Mouse (Mus musculus): ENCODE results near the gene Eomes. TPM values are rescaled to one million over a fixed set of nuclear protein-coding genes. Genes with fewer than 3 reads are reported as not detected.

The Eomes gene
- polyA plus RNA-seq, 1 experiment: 0.96 TPM

- Histone ChIP-seq H3K4me1 (ENCODE audit: control insufficient read depth, insufficient read depth, low read length) (peaks cover 7% of the 10 kb centered on the region), H3K4me3 (replicated peaks; ENCODE audit: extremely low read depth, low read depth, low read length) (no peak overlapping the region)
- 4% methylated on average over 32 of the region's 32 CpGs for WGBS
- TF ChIP-seq POLR2A (IDR thresholded peaks at IDR 0.05; ENCODE audit: borderline replicate concordance, extremely low read depth, low read depth, low read length): no peak
- no peak for TF ChIP-seq CTCF (IDR thresholded peaks at IDR 0.05; ENCODE audit: insufficient read depth, low read length)
- DNase-seq: no peak
Measured at GRCm38 (mm10) chr9:118486361-118487095, 8.5 kb downstream of the Eomes start.

GRCm38 (mm10) chr9:118487096-118487395 is 9.0 kb downstream of the Eomes start:
- DNase-seq: no peak
- H3K4me3 ChIP-seq (replicated peaks; ENCODE audit: extremely low read depth, low read depth, low read length): no peak overlapping the region
- peaks cover 7% of the 10 kb centered on the region for H3K4me1 ChIP-seq (ENCODE audit: control insufficient read depth, insufficient read depth, low read length)
- TF ChIP-seq POLR2A (IDR thresholded peaks at IDR 0.05; ENCODE audit: borderline replicate concordance, extremely low read depth, low read depth, low read length) (no peak), CTCF (IDR thresholded peaks at IDR 0.05; ENCODE audit: insufficient read depth, low read length) (no peak)
- 5% methylated on average over 9 of the region's 9 CpGs for WGBS

- no peak for DNase-seq
- H3K4me3 ChIP-seq (replicated peaks; ENCODE audit: extremely low read depth, low read depth, low read length): no peak overlapping the region
- WGBS: 3% methylated on average over 22 of the region's 22 CpGs
- peaks cover 7% of the 10 kb centered on the region for H3K4me1 ChIP-seq (ENCODE audit: control insufficient read depth, insufficient read depth, low read length)
- no peak for TF ChIP-seq CTCF (IDR thresholded peaks at IDR 0.05; ENCODE audit: insufficient read depth, low read length)
- no peak for TF ChIP-seq POLR2A (IDR thresholded peaks at IDR 0.05; ENCODE audit: borderline replicate concordance, extremely low read depth, low read depth, low read length)
Measured at GRCm38 (mm10) chr9:118487636-118488035, 9.6 kb downstream of the Eomes start.

- TF ChIP-seq CTCF (IDR thresholded peaks at IDR 0.05; ENCODE audit: insufficient read depth, low read length) (peak; percentile 36), POLR2A (IDR thresholded peaks at IDR 0.05; ENCODE audit: borderline replicate concordance, extremely low read depth, low read depth, low read length) (no peak)
- 1% methylated on average over 28 of the region's 28 CpGs for whole genome bisulfite sequencing
- H3K4me3 ChIP-seq (replicated peaks; ENCODE audit: extremely low read depth, low read depth, low read length): peak overlapping the region; percentile 49
- DNase-seq: peak; percentile 52
- peaks cover 7% of the 10 kb centered on the region for H3K4me1 ChIP-seq (ENCODE audit: control insufficient read depth, insufficient read depth, low read length)
Measured at GRCm38 (mm10) chr9:118488138-118488895, 10.3 kb downstream of the Eomes start.

- TF ChIP-seq POLR2A (IDR thresholded peaks at IDR 0.05; ENCODE audit: borderline replicate concordance, extremely low read depth, low read depth, low read length) (no peak), CTCF (IDR thresholded peaks at IDR 0.05; ENCODE audit: insufficient read depth, low read length) (no peak)
- 2% methylated on average over 20 of the region's 20 CpGs for WGBS
- H3K4me1 ChIP-seq (ENCODE audit: control insufficient read depth, insufficient read depth, low read length): peaks cover 7% of the 10 kb centered on the region
- no peak for DNase-seq
- peak overlapping the region; percentile 2 for H3K4me3 ChIP-seq (replicated peaks; ENCODE audit: extremely low read depth, low read depth, low read length)
Measured at GRCm38 (mm10) chr9:118488896-118489578, 11.0 kb downstream of the Eomes start.

- H3K4me1 ChIP-seq (ENCODE audit: control insufficient read depth, insufficient read depth, low read length): peaks cover 7% of the 10 kb centered on the region
- no peak overlapping the region for H3K4me3 ChIP-seq (replicated peaks; ENCODE audit: extremely low read depth, low read depth, low read length)
- TF ChIP-seq POLR2A (IDR thresholded peaks at IDR 0.05; ENCODE audit: borderline replicate concordance, extremely low read depth, low read depth, low read length) (no peak), CTCF (IDR thresholded peaks at IDR 0.05; ENCODE audit: insufficient read depth, low read length) (peak; percentile 78)
- under 1% methylated on average over 16 of the region's 16 CpGs for WGBS
- peak; percentile 64 for DNase-seq
Measured at GRCm38 (mm10) chr9:118489579-118490019, 11.6 kb downstream of the Eomes start.

- TF ChIP-seq CTCF (IDR thresholded peaks at IDR 0.05; ENCODE audit: insufficient read depth, low read length): no peak
- no peak for TF ChIP-seq POLR2A (IDR thresholded peaks at IDR 0.05; ENCODE audit: borderline replicate concordance, extremely low read depth, low read depth, low read length)
- Histone ChIP-seq H3K4me3 (replicated peaks; ENCODE audit: extremely low read depth, low read depth, low read length) (no peak overlapping the region), H3K4me1 (ENCODE audit: control insufficient read depth, insufficient read depth, low read length) (peaks cover 7% of the 10 kb centered on the region)
- WGBS: 77% methylated on average over 4 of the region's 4 CpGs
- DNase-seq: no peak
Measured at GRCm38 (mm10) chr9:118491195-118491594, 13.2 kb downstream of the Eomes start.

- 84% methylated on average over 8 of the region's 8 CpGs for WGBS
- Histone ChIP-seq H3K4me1 (ENCODE audit: control insufficient read depth, insufficient read depth, low read length) (peaks cover 3% of the 10 kb centered on the region), H3K4me3 (replicated peaks; ENCODE audit: extremely low read depth, low read depth, low read length) (no peak overlapping the region)
- no peak for DNase-seq
- no peak for TF ChIP-seq POLR2A (IDR thresholded peaks at IDR 0.05; ENCODE audit: borderline replicate concordance, extremely low read depth, low read depth, low read length)
- TF ChIP-seq CTCF (IDR thresholded peaks at IDR 0.05; ENCODE audit: insufficient read depth, low read length): no peak
Measured at GRCm38 (mm10) chr9:118492932-118493698, 15.1 kb downstream of the Eomes start.

GRCm38 (mm10) chr9:118494106-118494505 is 16.1 kb downstream of the Eomes start:
- TF ChIP-seq CTCF (IDR thresholded peaks at IDR 0.05; ENCODE audit: insufficient read depth, low read length) (no peak), POLR2A (IDR thresholded peaks at IDR 0.05; ENCODE audit: borderline replicate concordance, extremely low read depth, low read depth, low read length) (no peak)
- DNase-seq: no peak
- WGBS: 89% methylated on average over 5 of the region's 5 CpGs
- Histone ChIP-seq H3K4me3 (replicated peaks; ENCODE audit: extremely low read depth, low read depth, low read length) (no peak overlapping the region), H3K4me1 (ENCODE audit: control insufficient read depth, insufficient read depth, low read length) (0 out of 2 replicates have a peak, but pooled peaks cover 2% of the 10 kb centered on the region)
